Mouse (Mus musculus): ENCODE results near the gene Gdf9. TPM values are rescaled to one million over a fixed set of nuclear protein-coding genes. Genes with fewer than 3 reads are reported as not detected.

The Gdf9 gene
- total and polyA plus RNA-seq, 3 experiments = 0.37 to 0.43 (median 0.39) TPM

GRCm38 (mm10) chr11:53447996-53448395, 17.2 kb downstream of the Gdf9 start:
- peaks cover 4% of the 10 kb centered on the region; the same call in 1 of the 2 replicates for H3K4me1 ChIP-seq (ENCODE audit: control insufficient read depth, insufficient read depth, low read length)
- H3K36me3 ChIP-seq (ENCODE audit: control insufficient read depth, insufficient read depth, low read length) = no peaks in the 10 kb centered on the region
- WGBS = 88% methylated on average over 8 of the region's 8 CpGs
- DNase-seq = no peak
- no peak overlapping the region; the same call in 1 of the 2 replicates for H3K27ac ChIP-seq
- H3K79me2 ChIP-seq (replicated peaks; ENCODE audit: control insufficient read depth, insufficient read depth, low read length) = no peaks in the 10 kb centered on the region
- no peak overlapping the region for H3K9ac ChIP-seq (ENCODE audit: low read depth, low read length)
- H3K27me3 ChIP-seq (ENCODE audit: control insufficient read depth, insufficient read depth, low read length) = no peaks in the 10 kb centered on the region
- TF ChIP-seq POLR2A (IDR thresholded peaks at IDR 0.05; ENCODE audit: insufficient read depth, low read depth, low read length) (no peak), CTCF (IDR thresholded peaks at IDR 0.05) (no peak), EP300 (IDR thresholded peaks at IDR 0.05; ENCODE audit: insufficient read depth, low read depth, low read length) (no peak)
- H3K4me3 ChIP-seq = no peak overlapping the region
- intact Hi-C loops (cut with DNase I) = no loop called here

GRCm38 (mm10) chr11:53448529-53448928, 17.7 kb downstream of the Gdf9 start:
- intact Hi-C loops (cut with DNase I) = no loop called here
- WGBS = 82% methylated on average over 1 of the region's 1 CpGs
- DNase-seq = peak; percentile 77 to 78
- Histone ChIP-seq H3K36me3 (ENCODE audit: control insufficient read depth, insufficient read depth, low read length) (no peaks in the 10 kb centered on the region), H3K4me1 (ENCODE audit: control insufficient read depth, insufficient read depth, low read length) (peaks cover 4% of the 10 kb centered on the region; the same call in 1 of the 2 replicates), H3K27me3 (ENCODE audit: control insufficient read depth, insufficient read depth, low read length) (no peaks in the 10 kb centered on the region), H3K79me2 (replicated peaks; ENCODE audit: control insufficient read depth, insufficient read depth, low read length) (no peaks in the 10 kb centered on the region), H3K4me3 (no peak overlapping the region), H3K27ac (no peak overlapping the region; the same call in 1 of the 2 replicates), H3K9ac (ENCODE audit: low read depth, low read length) (no peak overlapping the region)
- TF ChIP-seq POLR2A (IDR thresholded peaks at IDR 0.05; ENCODE audit: insufficient read depth, low read depth, low read length) (no peak), EP300 (IDR thresholded peaks at IDR 0.05; ENCODE audit: insufficient read depth, low read depth, low read length) (no peak), CTCF (IDR thresholded peaks at IDR 0.05) (no peak)

GRCm38 (mm10) chr11:53450070-53450705, 19.4 kb downstream of the Gdf9 start:
- H3K27ac ChIP-seq = no peak overlapping the region
- no peaks in the 10 kb centered on the region for H3K79me2 ChIP-seq (replicated peaks; ENCODE audit: control insufficient read depth, insufficient read depth, low read length)
- H3K4me1 ChIP-seq (ENCODE audit: control insufficient read depth, insufficient read depth, low read length) = peaks cover 4% of the 10 kb centered on the region; the same call in 1 of the 2 replicates
- H3K27me3 ChIP-seq (ENCODE audit: control insufficient read depth, insufficient read depth, low read length) = no peaks in the 10 kb centered on the region
- no peak overlapping the region for H3K4me3 ChIP-seq
- intact Hi-C loops (cut with DNase I) = no loop called here
- TF ChIP-seq POLR2A (IDR thresholded peaks at IDR 0.05; ENCODE audit: insufficient read depth, low read depth, low read length) (no peak), EP300 (IDR thresholded peaks at IDR 0.05; ENCODE audit: insufficient read depth, low read depth, low read length) (no peak), CTCF (IDR thresholded peaks at IDR 0.05) (no peak)
- no peaks in the 10 kb centered on the region for H3K36me3 ChIP-seq (ENCODE audit: control insufficient read depth, insufficient read depth, low read length)
- 18% methylated on average over 15 of the region's 15 CpGs for WGBS
- no peak for DNase-seq
- no peak overlapping the region for H3K9ac ChIP-seq (ENCODE audit: low read depth, low read length)

- no peak for TF ChIP-seq EP300 (IDR thresholded peaks at IDR 0.05; ENCODE audit: insufficient read depth, low read depth, low read length)
- TF ChIP-seq CTCF (IDR thresholded peaks at IDR 0.05) = no peak
- TF ChIP-seq POLR2A (IDR thresholded peaks at IDR 0.05; ENCODE audit: insufficient read depth, low read depth, low read length) = no peak
- DNase-seq = no peak
- H3K36me3 ChIP-seq (ENCODE audit: control insufficient read depth, insufficient read depth, low read length) = no peaks in the 10 kb centered on the region
- peaks cover 4% of the 10 kb centered on the region; the same call in 1 of the 2 replicates for H3K4me1 ChIP-seq (ENCODE audit: control insufficient read depth, insufficient read depth, low read length)
- H3K9ac ChIP-seq (ENCODE audit: low read depth, low read length) = no peak overlapping the region
- WGBS = 59% methylated on average over 2 of the region's 2 CpGs
- H3K27ac ChIP-seq = no peak overlapping the region
- no peaks in the 10 kb centered on the region for H3K79me2 ChIP-seq (replicated peaks; ENCODE audit: control insufficient read depth, insufficient read depth, low read length)
- H3K27me3 ChIP-seq (ENCODE audit: control insufficient read depth, insufficient read depth, low read length) = no peaks in the 10 kb centered on the region
- intact Hi-C loops (cut with DNase I) = no loop called here
- H3K4me3 ChIP-seq = no peak overlapping the region
Measured at GRCm38 (mm10) chr11:53451361-53451760, 20.5 kb downstream of the Gdf9 start.

GRCm38 (mm10) chr11:53452396-53452795, 21.6 kb downstream of the Gdf9 start:
- intact Hi-C loops (cut with DNase I) = no loop called here
- Histone ChIP-seq H3K27ac (no peak overlapping the region), H3K9ac (ENCODE audit: low read depth, low read length) (no peak overlapping the region), H3K36me3 (ENCODE audit: control insufficient read depth, insufficient read depth, low read length) (no peaks in the 10 kb centered on the region), H3K27me3 (ENCODE audit: control insufficient read depth, insufficient read depth, low read length) (no peaks in the 10 kb centered on the region), H3K4me3 (no peak overlapping the region), H3K4me1 (ENCODE audit: control insufficient read depth, insufficient read depth, low read length) (peaks cover 6% of the 10 kb centered on the region), H3K79me2 (replicated peaks; ENCODE audit: control insufficient read depth, insufficient read depth, low read length) (no peaks in the 10 kb centered on the region)
- no peak for TF ChIP-seq POLR2A (IDR thresholded peaks at IDR 0.05; ENCODE audit: insufficient read depth, low read depth, low read length)
- DNase-seq = peak in 1 of 2 experiments; percentile 30
- WGBS = 91% methylated on average over 9 of the region's 9 CpGs

GRCm38 (mm10) chr11:53453031-53453430, 22.2 kb downstream of the Gdf9 start:
- Histone ChIP-seq H3K79me2 (replicated peaks; ENCODE audit: control insufficient read depth, insufficient read depth, low read length) (no peaks in the 10 kb centered on the region), H3K27ac (no peak overlapping the region), H3K4me1 (ENCODE audit: control insufficient read depth, insufficient read depth, low read length) (peaks cover 6% of the 10 kb centered on the region), H3K36me3 (ENCODE audit: control insufficient read depth, insufficient read depth, low read length) (no peaks in the 10 kb centered on the region), H3K9ac (ENCODE audit: low read depth, low read length) (no peak overlapping the region), H3K4me3 (no peak overlapping the region), H3K27me3 (ENCODE audit: control insufficient read depth, insufficient read depth, low read length) (no peaks in the 10 kb centered on the region)
- intact Hi-C loops (cut with DNase I) = no loop called here
- 79% methylated on average over 5 of the region's 5 CpGs for WGBS
- no peak for DNase-seq
- no peak for TF ChIP-seq POLR2A (IDR thresholded peaks at IDR 0.05; ENCODE audit: insufficient read depth, low read depth, low read length)
- no peak for TF ChIP-seq EP300 (IDR thresholded peaks at IDR 0.05; ENCODE audit: insufficient read depth, low read depth, low read length)
- TF ChIP-seq CTCF (IDR thresholded peaks at IDR 0.05) = no peak

Measured in heart, adult 2 months (tissue).